Mouse (Mus musculus): ENCODE results near the gene Kctd14.

Kctd14 gene

GRCm38 (mm10) chr7:97438986-97439385 is 12.1 kb upstream of the Kctd14 start:
- no peak for DNase-seq (ENCODE audit: low spot score in 2 of 2)

GRCm38 (mm10) chr7:97446171-97446925 is 4.8 kb upstream of the Kctd14 start:
- peak in 1 of 2 experiments; percentile 73 for DNase-seq (ENCODE audit: low spot score in 2 of 2)

- DNase-seq (ENCODE audit: low spot score in 2 of 2) = no peak
Observed at GRCm38 (mm10) chr7:97447050-97447531, 4.0 kb upstream of the Kctd14 start.

GRCm38 (mm10) chr7:97452196-97452595 is 1.1 kb downstream of the Kctd14 start:
- DNase-seq (ENCODE audit: low spot score in 2 of 2) = no peak

- DNase-seq (ENCODE audit: low spot score in 2 of 2) = peak; percentile 10 to 14
Observed at GRCm38 (mm10) chr7:97453141-97453921, 2.2 kb downstream of the Kctd14 start.

GRCm38 (mm10) chr7:97454795-97455194 is 3.7 kb downstream of the Kctd14 start:
- no peak for DNase-seq (ENCODE audit: low spot score in 2 of 2)

- DNase-seq (ENCODE audit: low spot score in 2 of 2) = no peak
Observed at GRCm38 (mm10) chr7:97455577-97455976, 4.5 kb downstream of the Kctd14 start.

GRCm38 (mm10) chr7:97473001-97473400 is 21.9 kb downstream of the Kctd14 start:
- DNase-seq (ENCODE audit: low spot score in 2 of 2) = no peak

GRCm38 (mm10) chr7:97479349-97479748 is 28.2 kb downstream of the Kctd14 start:
- peak in 1 of 2 experiments; percentile 15 for DNase-seq (ENCODE audit: low spot score in 2 of 2)

GRCm38 (mm10) chr7:97480290-97480689 is 29.2 kb downstream of the Kctd14 start:
- DNase-seq (ENCODE audit: low spot score in 2 of 2) = no peak

- DNase-seq (ENCODE audit: low spot score in 2 of 2) = peak; percentile 86 to 92
Observed at GRCm38 (mm10) chr7:97480821-97481339, 29.8 kb downstream of the Kctd14 start, which contains the start of gene Ints4. Gene Ints4 (plus strand): TSS chr7:97480956.

GRCm38 (mm10) chr7:97483378-97483777 is 32.3 kb downstream of the Kctd14 start:
- DNase-seq (ENCODE audit: low spot score in 2 of 2) = no peak

GRCm38 (mm10) chr7:97491157-97491556 is 40.0 kb downstream of the Kctd14 start:
- no peak for DNase-seq (ENCODE audit: low spot score in 2 of 2)

GRCm38 (mm10) chr7:97492420-97492819 is 41.3 kb downstream of the Kctd14 start:
- no peak for DNase-seq (ENCODE audit: low spot score in 2 of 2)

- DNase-seq (ENCODE audit: low spot score in 2 of 2) = no peak
Observed at GRCm38 (mm10) chr7:97495052-97495451, 43.9 kb downstream of the Kctd14 start.

- DNase-seq (ENCODE audit: low spot score in 2 of 2) = no peak
Observed at GRCm38 (mm10) chr7:97500555-97501209, 49.6 kb downstream of the Kctd14 start.
